Mouse (Mus musculus): ENCODE measurements around the gene Gtf2ird1. TPM values are rescaled to one million over a fixed set of nuclear protein-coding genes. Genes with fewer than 3 reads are reported as not detected.

Gtf2ird1 gene
- polyA plus RNA-seq, 1 experiment from 2014 or later: 120 TPM

DNA sequence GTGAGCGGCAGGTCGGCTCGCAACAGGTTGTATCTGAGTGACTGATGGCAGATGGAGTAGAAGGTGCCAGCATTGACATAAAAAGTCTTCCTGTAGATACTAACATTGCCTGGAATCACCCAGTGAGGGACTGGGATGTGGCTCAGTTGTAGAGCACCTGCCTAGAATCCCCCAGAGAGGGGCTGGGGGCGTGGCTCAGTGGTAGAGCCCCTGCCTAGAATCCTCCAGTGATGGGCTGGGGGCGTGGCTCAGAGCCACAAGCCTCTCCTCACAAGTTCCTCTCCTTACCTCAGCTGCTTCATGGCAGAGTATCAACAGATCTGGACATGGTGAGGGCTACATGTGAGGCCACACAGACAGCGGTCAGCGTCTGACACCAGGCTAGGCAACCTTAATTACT, 17.0 kb downstream of the Gtf2ird1 start:
- Histone ChIP-seq H3K9ac (replicated peaks) (no peak overlapping the region), H3K4me2 (replicated peaks) (no peak overlapping the region), H3K27ac (replicated peaks) (no peak overlapping the region), H3K4me3 (no peak overlapping the region), H3K9me3 (peaks cover 8% of the 10 kb centered on the region; the same call in 1 of the 2 replicates), H3K4me1 (peaks cover 24% of the 10 kb centered on the region; the same call in 1 of the 2 replicates), H3K27me3 (no peaks in the 10 kb centered on the region), H3K36me3 (peaks cover 52% of the 10 kb centered on the region)
- WGBS: 97% methylated on average over 7 of the region's 7 CpGs
- ATAC-seq (ENCODE audit: low FRiP score, low read depth): no peak

DNA sequence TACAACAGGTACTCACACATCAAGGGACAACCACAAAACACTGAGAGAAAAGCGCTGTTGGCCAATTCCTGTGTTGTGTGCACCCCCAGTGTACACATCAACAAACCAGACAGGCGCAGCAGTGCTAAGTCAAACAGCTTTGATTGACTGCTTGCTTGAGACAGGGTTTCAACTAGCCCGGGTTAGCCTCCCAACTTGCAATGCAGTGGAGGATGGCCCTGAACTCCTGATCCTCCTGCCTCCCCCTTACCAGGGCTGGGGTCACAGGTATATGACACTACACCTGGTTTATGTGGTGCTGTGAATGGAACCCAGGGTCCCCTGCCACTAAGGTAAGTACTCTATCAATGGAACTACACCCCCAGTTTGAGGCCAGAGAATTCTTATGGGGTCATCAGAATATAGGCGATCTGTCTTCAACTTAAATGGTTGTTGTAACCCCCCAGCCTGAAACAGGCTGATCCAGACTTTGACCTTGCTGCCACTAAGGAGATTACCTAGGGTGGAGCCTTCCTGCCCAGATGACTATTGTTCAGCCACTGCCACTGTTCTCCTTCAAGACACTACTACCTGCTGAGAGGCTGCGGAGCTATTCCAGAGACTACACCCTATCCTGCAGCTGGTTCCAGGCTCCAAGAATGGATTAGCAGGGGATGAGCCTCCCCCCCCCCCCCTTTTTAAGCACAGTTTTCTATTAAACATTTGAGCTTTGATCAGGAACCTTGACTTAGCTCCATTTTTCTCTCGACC, 17.7 kb downstream of the Gtf2ird1 start:
- Histone ChIP-seq H3K36me3 (peaks cover 46% of the 10 kb centered on the region), H3K4me1 (peaks cover 24% of the 10 kb centered on the region; the same call in 1 of the 2 replicates), H3K27me3 (no peaks in the 10 kb centered on the region), H3K9ac (replicated peaks) (no peak overlapping the region), H3K27ac (replicated peaks) (no peak overlapping the region), H3K9me3 (peaks cover 7% of the 10 kb centered on the region; the same call in 1 of the 2 replicates), H3K4me2 (replicated peaks) (no peak overlapping the region), H3K4me3 (no peak overlapping the region)
- ATAC-seq (ENCODE audit: low FRiP score, low read depth): no peak
- WGBS: 91% methylated on average over 6 of the region's 6 CpGs

DNA sequence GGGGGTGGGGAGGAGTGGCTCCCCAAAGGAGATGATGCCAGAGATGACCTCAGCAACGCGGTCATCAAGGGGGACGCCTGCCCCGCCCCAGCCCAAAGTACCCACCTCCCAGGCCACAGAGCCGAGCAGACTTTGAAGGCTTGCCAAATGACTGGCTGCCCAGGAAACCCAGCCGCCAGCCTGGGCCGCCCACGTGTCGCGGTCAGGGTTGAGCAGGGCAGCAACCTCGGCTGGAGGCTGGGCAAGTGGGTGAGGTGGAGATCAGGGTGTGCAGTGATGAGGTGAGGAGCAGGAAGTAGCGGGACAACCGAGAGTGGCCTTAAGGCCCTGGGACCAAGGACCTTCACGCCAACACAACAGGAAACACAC, 19.1 kb downstream of the Gtf2ird1 start:
- 0 out of 2 replicates have a peak, but pooled peaks cover 3% of the 10 kb centered on the region for H3K9me3 ChIP-seq
- 84% methylated on average over 14 of the region's 14 CpGs for WGBS
- H3K36me3 ChIP-seq: peaks cover 39% of the 10 kb centered on the region
- H3K4me2 ChIP-seq (replicated peaks): no peak overlapping the region
- no peak for ATAC-seq (ENCODE audit: low FRiP score, low read depth)
- no peak overlapping the region for H3K9ac ChIP-seq (replicated peaks)
- H3K4me3 ChIP-seq: no peak overlapping the region
- no peaks in the 10 kb centered on the region for H3K27me3 ChIP-seq
- H3K4me1 ChIP-seq: peaks cover 24% of the 10 kb centered on the region; the same call in 1 of the 2 replicates
- peak overlapping the region; percentile 81; the same call in 1 of the 2 replicates for H3K27ac ChIP-seq (replicated peaks)

DNA sequence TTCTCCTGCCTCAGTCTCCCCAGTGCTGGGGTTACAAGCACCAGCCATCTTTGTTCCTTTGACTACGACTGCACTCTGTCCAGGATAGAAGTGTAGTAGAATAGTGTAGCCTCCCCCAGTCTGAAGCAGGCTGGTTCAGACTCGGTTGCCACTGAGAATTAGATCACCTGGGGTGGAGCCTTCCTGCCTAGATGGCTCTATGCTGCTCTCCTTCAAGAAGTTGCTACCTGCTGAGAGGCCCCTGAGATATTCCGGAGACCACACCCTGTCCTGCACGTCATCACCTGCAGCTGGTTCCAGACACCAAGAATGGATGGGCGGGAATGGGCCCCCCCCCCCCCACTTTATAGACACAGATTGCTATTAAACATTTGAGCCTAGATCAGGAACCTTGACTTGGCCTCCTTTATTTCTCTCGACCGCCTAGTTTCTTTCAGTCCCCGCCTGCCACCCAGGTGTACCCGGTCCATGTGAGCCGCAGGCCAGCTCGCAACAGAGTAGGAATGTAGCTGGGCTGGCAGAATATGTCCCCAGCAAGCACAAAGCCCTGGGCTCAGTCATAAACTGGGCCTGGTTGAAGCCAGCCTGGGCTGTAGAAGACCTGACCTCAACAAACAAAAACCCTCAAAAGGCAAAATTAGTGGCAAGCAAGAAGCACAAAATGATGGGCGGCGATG, 19.6 kb downstream of the Gtf2ird1 start:
- Histone ChIP-seq H3K36me3 (peaks cover 34% of the 10 kb centered on the region), H3K27me3 (no peaks in the 10 kb centered on the region), H3K27ac (replicated peaks) (peak overlapping the region; percentile 81), H3K9me3 (0 out of 2 replicates have a peak, but pooled peaks cover 3% of the 10 kb centered on the region), H3K4me3 (no peak overlapping the region), H3K9ac (replicated peaks) (no peak overlapping the region), H3K4me2 (replicated peaks) (no peak overlapping the region), H3K4me1 (peaks cover 24% of the 10 kb centered on the region; the same call in 1 of the 2 replicates)
- 89% methylated on average over 13 of the region's 13 CpGs for WGBS
- ATAC-seq (ENCODE audit: low FRiP score, low read depth): no peak; the same call in 1 of the 2 replicates

DNA sequence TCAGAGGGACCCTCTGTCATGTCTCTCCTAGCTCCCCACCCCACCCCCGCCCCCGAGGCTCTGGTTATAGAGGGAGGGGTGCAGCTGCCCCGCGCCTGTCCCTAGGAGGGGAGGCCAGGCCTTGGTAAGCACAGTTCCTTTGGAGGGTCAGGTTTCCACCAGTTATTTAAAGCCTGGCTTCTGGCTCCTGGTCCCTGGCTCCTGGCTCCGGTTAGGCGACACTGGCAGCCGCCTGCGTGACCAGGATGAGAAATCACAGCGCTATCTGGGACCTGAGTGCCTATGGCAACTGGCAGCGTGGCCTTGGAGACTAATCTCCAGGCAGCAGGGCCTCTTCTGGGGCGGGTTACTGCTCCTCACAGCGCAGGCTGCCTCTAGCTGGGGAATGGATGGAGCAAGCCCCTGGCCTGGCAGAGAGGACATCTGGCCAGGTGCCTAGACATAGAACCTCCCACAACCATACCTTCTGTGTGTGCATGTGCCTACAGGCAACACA, 20.6 kb downstream of the Gtf2ird1 start:
- Histone ChIP-seq H3K36me3 (peaks cover 24% of the 10 kb centered on the region), H3K27me3 (no peaks in the 10 kb centered on the region), H3K4me2 (replicated peaks) (peak overlapping the region; percentile 26), H3K9me3 (0 out of 2 replicates have a peak, but pooled peaks cover 3% of the 10 kb centered on the region), H3K4me3 (no peak overlapping the region), H3K27ac (replicated peaks) (peak overlapping the region; percentile 81), H3K9ac (replicated peaks) (peak overlapping the region; percentile 16; the same call in 1 of the 2 replicates), H3K4me1 (peaks cover 24% of the 10 kb centered on the region; the same call in 1 of the 2 replicates)
- ATAC-seq (ENCODE audit: low FRiP score, low read depth): peak; percentile 77
- WGBS: 29% methylated on average over 10 of the region's 12 CpGs

DNA sequence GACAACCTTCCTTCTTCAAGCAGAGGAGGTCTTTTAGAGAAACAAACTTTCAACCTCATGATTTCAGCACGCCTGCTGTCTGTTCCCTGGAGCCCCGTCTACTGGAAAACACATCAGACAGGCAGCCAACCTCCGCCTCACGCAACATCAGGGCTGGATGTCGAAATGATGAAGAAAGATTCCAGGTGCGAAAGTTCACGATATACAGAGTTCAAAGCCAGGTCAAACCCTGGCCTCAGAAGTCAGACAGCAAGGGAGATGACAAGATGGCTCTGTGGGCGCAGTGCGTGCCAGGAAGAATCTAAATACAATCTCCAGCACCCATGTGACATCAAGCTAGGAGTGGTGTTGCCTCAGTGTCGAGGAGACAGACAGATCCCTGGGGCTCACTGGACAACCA, 23.4 kb downstream of the Gtf2ird1 start:
- H3K36me3 ChIP-seq: peaks cover 18% of the 10 kb centered on the region; the same call in 1 of the 2 replicates
- 91% methylated on average over 10 of the region's 10 CpGs for WGBS
- ATAC-seq (ENCODE audit: low FRiP score, low read depth): no peak

DNA sequence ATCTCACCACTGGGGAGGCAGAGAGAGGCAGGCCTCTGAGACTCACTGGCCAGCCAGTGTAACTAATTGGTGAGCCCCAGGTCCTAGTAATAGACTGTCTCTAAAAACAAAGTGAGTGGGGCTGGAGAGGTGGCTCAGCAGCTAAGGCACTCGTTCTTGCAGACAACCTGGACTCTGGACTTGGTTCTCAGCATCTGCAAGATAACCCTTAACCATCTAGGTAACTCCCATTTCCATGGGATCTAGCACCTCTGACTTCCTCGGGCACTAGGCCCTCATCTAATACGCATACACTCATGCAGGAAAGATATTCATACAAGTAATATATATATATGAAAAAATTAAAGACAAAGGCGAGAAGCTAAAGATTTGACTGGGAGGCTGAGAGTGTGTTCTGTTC, 26.4 kb downstream of the Gtf2ird1 start:
- H3K36me3 ChIP-seq: peaks cover 19% of the 10 kb centered on the region; the same call in 1 of the 2 replicates
- H3K9me3 ChIP-seq: no peaks in the 10 kb centered on the region
- H3K4me3 ChIP-seq: no peak overlapping the region
- H3K4me2 ChIP-seq (replicated peaks): no peak overlapping the region
- no peak overlapping the region for H3K9ac ChIP-seq (replicated peaks)
- H3K4me1 ChIP-seq: 0 out of 2 replicates have a peak, but pooled peaks cover 6% of the 10 kb centered on the region
- WGBS: 87% methylated on average over 4 of the region's 4 CpGs
- no peaks in the 10 kb centered on the region for H3K27me3 ChIP-seq
- no peak overlapping the region for H3K27ac ChIP-seq (replicated peaks)
- ATAC-seq (ENCODE audit: low FRiP score, low read depth): no peak

More for the DNA sequence above, 23.4 kb downstream of the Gtf2ird1 start:
- no peak overlapping the region for H3K4me2 ChIP-seq (replicated peaks)
- no peak overlapping the region for H3K27ac ChIP-seq (replicated peaks)
- H3K4me1 ChIP-seq: peaks cover 25% of the 10 kb centered on the region; the same call in 1 of the 2 replicates
- no peaks in the 10 kb centered on the region for H3K27me3 ChIP-seq
- H3K9me3 ChIP-seq: no peaks in the 10 kb centered on the region
- no peak overlapping the region for H3K9ac ChIP-seq (replicated peaks)
- H3K4me3 ChIP-seq: no peak overlapping the region

DNA sequence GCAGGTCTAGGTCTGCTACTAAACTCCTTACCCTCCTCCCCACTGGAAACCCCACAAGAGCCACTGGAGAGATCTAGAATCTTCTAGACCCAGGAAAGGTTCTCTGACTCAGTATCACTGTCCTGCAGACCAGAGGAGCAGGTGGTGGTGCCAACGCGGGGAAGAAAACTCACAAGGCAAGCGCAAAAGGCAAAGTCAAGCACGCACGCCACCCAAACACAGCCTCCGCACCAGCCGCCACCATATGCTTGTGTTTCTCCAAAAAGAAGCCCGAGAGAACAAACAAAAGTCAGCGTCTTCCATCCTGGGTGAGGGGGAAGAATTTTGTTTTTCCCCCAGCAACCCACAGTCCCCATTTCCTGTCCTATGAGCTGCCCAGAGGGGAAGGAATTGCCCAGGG, 28.9 kb downstream of the Gtf2ird1 start:
- ATAC-seq (ENCODE audit: low FRiP score, low read depth): no peak
- H3K4me1 ChIP-seq: 0 out of 2 replicates have a peak, but pooled peaks cover 6% of the 10 kb centered on the region
- peaks cover 23% of the 10 kb centered on the region; the same call in 1 of the 2 replicates for H3K36me3 ChIP-seq
- H3K4me2 ChIP-seq (replicated peaks): no peak overlapping the region
- H3K27me3 ChIP-seq: no peaks in the 10 kb centered on the region
- H3K27ac ChIP-seq (replicated peaks): no peak overlapping the region
- H3K9me3 ChIP-seq: no peaks in the 10 kb centered on the region
- no peak overlapping the region for H3K9ac ChIP-seq (replicated peaks)
- 92% methylated on average over 9 of the region's 9 CpGs for WGBS
- no peak overlapping the region for H3K4me3 ChIP-seq

DNA sequence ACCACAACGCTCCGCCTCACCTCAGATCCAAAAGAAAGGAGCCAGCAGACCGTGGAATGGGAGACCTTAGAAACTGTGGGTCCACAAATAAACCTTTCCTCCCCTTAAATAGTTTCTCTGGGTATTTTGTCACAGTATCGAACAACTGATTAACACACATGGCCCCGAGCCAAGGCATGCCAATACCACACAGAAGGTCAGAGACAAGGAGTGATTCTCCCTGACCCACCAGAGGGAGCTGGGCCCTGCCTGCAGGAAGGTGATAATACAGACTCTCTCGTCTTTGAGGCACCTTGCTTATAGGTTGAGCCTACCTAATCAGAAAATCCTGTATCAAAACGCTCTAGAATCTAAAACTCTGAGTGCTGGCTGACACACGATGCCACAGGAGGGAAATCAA, 30.9 kb downstream of the Gtf2ird1 start:
- Histone ChIP-seq H3K27ac (replicated peaks) (no peak overlapping the region), H3K4me3 (no peak overlapping the region), H3K9me3 (no peaks in the 10 kb centered on the region), H3K27me3 (no peaks in the 10 kb centered on the region), H3K4me1 (0 out of 2 replicates have a peak, but pooled peaks cover 6% of the 10 kb centered on the region), H3K4me2 (replicated peaks) (no peak overlapping the region), H3K9ac (replicated peaks) (no peak overlapping the region), H3K36me3 (peaks cover 21% of the 10 kb centered on the region; the same call in 1 of the 2 replicates)
- WGBS: 98% methylated on average over 8 of the region's 8 CpGs
- no peak for ATAC-seq (ENCODE audit: low FRiP score, low read depth)

DNA sequence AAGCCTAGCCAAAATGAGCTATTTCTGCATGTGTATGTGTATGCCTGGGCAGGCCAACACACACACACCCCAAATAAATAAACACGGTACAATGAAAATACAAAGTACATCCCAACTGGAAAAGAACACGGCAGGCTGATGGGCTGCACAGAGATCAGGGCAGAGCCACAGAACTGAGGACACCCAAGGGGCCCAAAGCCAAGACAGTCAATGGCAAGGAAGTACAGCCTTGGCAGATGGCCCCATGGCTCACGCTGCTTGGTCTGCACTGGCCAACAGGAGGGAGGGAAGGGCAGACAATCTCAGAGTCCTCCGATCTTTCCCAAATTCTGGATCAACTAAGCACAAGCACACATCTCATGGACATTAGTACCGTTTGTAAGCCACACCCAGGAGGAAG, 32.6 kb downstream of the Gtf2ird1 start:
- H3K9me3 ChIP-seq: no peaks in the 10 kb centered on the region
- no peak overlapping the region for H3K4me2 ChIP-seq (replicated peaks)
- WGBS: 92% methylated on average over 5 of the region's 5 CpGs
- no peak overlapping the region for H3K27ac ChIP-seq (replicated peaks)
- no peak for ATAC-seq (ENCODE audit: low FRiP score, low read depth)
- no peaks in the 10 kb centered on the region for H3K27me3 ChIP-seq
- no peak overlapping the region for H3K4me3 ChIP-seq
- no peak overlapping the region for H3K9ac ChIP-seq (replicated peaks)
- peaks cover 18% of the 10 kb centered on the region; the same call in 1 of the 2 replicates for H3K36me3 ChIP-seq
- 0 out of 2 replicates have a peak, but pooled peaks cover 6% of the 10 kb centered on the region for H3K4me1 ChIP-seq

DNA sequence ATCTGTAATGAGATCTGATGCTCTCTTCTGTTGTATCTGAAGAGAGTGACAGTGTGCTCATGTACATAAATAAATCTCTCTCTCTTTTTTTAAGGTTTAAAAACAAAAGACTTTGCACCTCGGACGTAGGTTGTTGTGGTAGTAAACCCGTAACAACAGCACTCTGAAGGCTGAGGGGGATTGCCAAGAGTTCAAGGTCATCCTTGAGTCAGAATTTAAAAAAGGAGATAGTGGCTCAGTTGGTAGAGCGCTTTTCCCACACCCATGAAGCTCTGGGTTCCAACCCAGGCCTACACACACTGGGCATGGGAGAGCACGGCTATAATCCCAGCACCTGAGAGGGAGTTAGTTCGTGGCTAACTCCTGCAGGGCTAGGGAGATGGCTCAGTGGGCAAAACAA, 33.1 kb downstream of the Gtf2ird1 start:
- H3K36me3 ChIP-seq: peaks cover 13% of the 10 kb centered on the region; the same call in 1 of the 2 replicates
- no peaks in the 10 kb centered on the region for H3K9me3 ChIP-seq
- ATAC-seq (ENCODE audit: low FRiP score, low read depth): no peak
- H3K4me1 ChIP-seq: 0 out of 2 replicates have a peak, but pooled peaks cover 6% of the 10 kb centered on the region
- no peak overlapping the region for H3K9ac ChIP-seq (replicated peaks)
- no peak overlapping the region for H3K27ac ChIP-seq (replicated peaks)
- no peak overlapping the region for H3K4me3 ChIP-seq
- H3K27me3 ChIP-seq: no peaks in the 10 kb centered on the region
- H3K4me2 ChIP-seq (replicated peaks): no peak overlapping the region
- 97% methylated on average over 6 of the region's 6 CpGs for WGBS

All from midbrain, embryonic 12.5 days (tissue).